Mouse (Mus musculus): Measurements from ENCODE around the gene Mta3. TPM values are rescaled to one million over a fixed set of nuclear protein-coding genes. Genes with fewer than 3 reads are reported as not detected.

Gene Mta3
- polyA plus RNA-seq, 1 experiment from 2014 or later, result 44.2 TPM

- DNase-seq (ENCODE audit: low spot score), result no peak
- no peak overlapping the region for H3K27ac ChIP-seq (replicated peaks)
- H3K27me3 ChIP-seq (ENCODE audit: control insufficient read depth, insufficient read depth, low read length), result no peaks in the 10 kb centered on the region
- no peaks in the 10 kb centered on the region for H3K4me1 ChIP-seq (replicated peaks; ENCODE audit: control insufficient read depth, insufficient read depth)
- 76% methylated on average over 7 of the region's 8 CpGs for WGBS
- no peak for TF ChIP-seq CTCF (IDR thresholded peaks at IDR 0.05; ENCODE audit: low read depth)
- no peak for TF ChIP-seq EP300 (optimal IDR thresholded peaks at IDR 0.05)
- no peak overlapping the region for H3K4me3 ChIP-seq (ENCODE audit: low read depth, low read length)
- no peak overlapping the region for H3K9ac ChIP-seq (ENCODE audit: low read length)
- H3K4me2 ChIP-seq (replicated peaks; ENCODE audit: low read depth), result no peak overlapping the region
- no peak for ATAC-seq (ENCODE audit: low FRiP score, low TSS enrichment)
- no peaks in the 10 kb centered on the region for H3K36me3 ChIP-seq (ENCODE audit: control insufficient read depth, insufficient read depth, low read length)
- H3K9me3 ChIP-seq (ENCODE audit: control insufficient read depth, low read length), result no peaks in the 10 kb centered on the region
Measured at GRCm38 (mm10) chr17:83845538-83845937, 139.6 kb downstream of the Mta3 start.

DNA sequence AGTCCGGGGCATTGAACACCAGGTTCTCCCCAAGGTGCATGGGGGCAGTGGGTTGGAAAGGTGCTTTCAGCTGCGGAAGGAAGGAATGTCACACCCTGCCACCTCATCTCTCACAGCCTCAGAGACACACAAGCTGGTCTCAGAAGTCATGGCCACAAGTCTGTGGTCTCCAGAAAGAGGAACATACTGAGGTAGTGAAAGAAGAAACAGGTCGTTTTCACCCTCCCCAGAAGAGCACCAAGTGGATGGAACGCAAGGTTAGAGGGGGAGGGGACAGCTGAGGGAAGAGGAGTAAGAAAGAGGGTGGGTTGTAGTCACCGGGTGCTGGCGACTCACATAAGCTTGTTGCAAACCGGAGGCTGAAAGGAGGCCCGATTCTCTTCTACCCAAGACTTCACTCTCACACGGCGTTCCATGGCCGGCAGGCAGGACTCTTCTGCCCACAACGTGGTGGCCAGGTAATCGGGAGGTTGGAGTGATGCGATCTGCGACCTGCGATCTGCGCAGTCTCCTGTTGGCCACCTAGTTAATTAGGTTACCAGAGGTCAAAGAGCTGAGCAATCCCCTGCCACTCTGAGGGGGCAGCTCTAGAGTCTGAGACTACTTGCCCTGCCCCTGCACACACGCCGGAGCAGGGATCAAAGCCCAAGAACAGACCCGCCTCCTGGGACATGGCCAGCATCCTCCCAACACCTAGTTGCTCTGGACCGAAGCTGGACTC, 140.5 kb downstream of the Mta3 start:
- Histone ChIP-seq H3K4me3 (ENCODE audit: low read depth, low read length) (no peak overlapping the region), H3K36me3 (ENCODE audit: control insufficient read depth, insufficient read depth, low read length) (no peaks in the 10 kb centered on the region), H3K9ac (ENCODE audit: low read length) (no peak overlapping the region), H3K4me2 (replicated peaks; ENCODE audit: low read depth) (no peak overlapping the region), H3K4me1 (replicated peaks; ENCODE audit: control insufficient read depth, insufficient read depth) (no peaks in the 10 kb centered on the region), H3K9me3 (ENCODE audit: control insufficient read depth, low read length) (no peaks in the 10 kb centered on the region), H3K27me3 (ENCODE audit: control insufficient read depth, insufficient read depth, low read length) (no peaks in the 10 kb centered on the region), H3K27ac (replicated peaks) (no peak overlapping the region)
- no peak for TF ChIP-seq CTCF (IDR thresholded peaks at IDR 0.05; ENCODE audit: low read depth)
- TF ChIP-seq EP300 (optimal IDR thresholded peaks at IDR 0.05), result no peak
- 81% methylated on average over 21 of the region's 21 CpGs for WGBS
- ATAC-seq (ENCODE audit: low FRiP score, low TSS enrichment) (no peak), DNase-seq (ENCODE audit: low spot score) (no peak)

- no peak for ATAC-seq (ENCODE audit: low FRiP score, low TSS enrichment)
- TF ChIP-seq EP300 (optimal IDR thresholded peaks at IDR 0.05), result no peak
- TF ChIP-seq CTCF (IDR thresholded peaks at IDR 0.05; ENCODE audit: low read depth), result no peak
- DNase-seq (ENCODE audit: low spot score), result no peak
- WGBS, result 82% methylated on average over 6 of the region's 6 CpGs
- no peak overlapping the region for H3K9ac ChIP-seq (ENCODE audit: low read length)
- H3K9me3 ChIP-seq (ENCODE audit: control insufficient read depth, low read length), result no peaks in the 10 kb centered on the region
- H3K4me1 ChIP-seq (replicated peaks; ENCODE audit: control insufficient read depth, insufficient read depth), result no peaks in the 10 kb centered on the region
- no peak overlapping the region for H3K27ac ChIP-seq (replicated peaks)
- no peak overlapping the region for H3K4me3 ChIP-seq (ENCODE audit: low read depth, low read length)
- H3K36me3 ChIP-seq (ENCODE audit: control insufficient read depth, insufficient read depth, low read length), result no peaks in the 10 kb centered on the region
- no peak overlapping the region for H3K4me2 ChIP-seq (replicated peaks; ENCODE audit: low read depth)
- H3K27me3 ChIP-seq (ENCODE audit: control insufficient read depth, insufficient read depth, low read length), result no peaks in the 10 kb centered on the region
Measured at GRCm38 (mm10) chr17:83847100-83847499, 141.1 kb downstream of the Mta3 start.

- TF ChIP-seq EP300 (optimal IDR thresholded peaks at IDR 0.05), result no peak
- no peak for TF ChIP-seq CTCF (IDR thresholded peaks at IDR 0.05; ENCODE audit: low read depth)
- Histone ChIP-seq H3K36me3 (ENCODE audit: control insufficient read depth, insufficient read depth, low read length) (no peaks in the 10 kb centered on the region), H3K27me3 (ENCODE audit: control insufficient read depth, insufficient read depth, low read length) (no peaks in the 10 kb centered on the region), H3K4me1 (replicated peaks; ENCODE audit: control insufficient read depth, insufficient read depth) (no peaks in the 10 kb centered on the region), H3K9me3 (ENCODE audit: control insufficient read depth, low read length) (no peaks in the 10 kb centered on the region), H3K27ac (replicated peaks) (no peak within 1 kb of the TSS), H3K9ac (ENCODE audit: low read length) (no peak within 1 kb of the TSS), H3K4me3 (ENCODE audit: low read depth, low read length) (no peak within 1 kb of the TSS), H3K4me2 (replicated peaks; ENCODE audit: low read depth) (no peak within 1 kb of the TSS)
- DNase-seq (ENCODE audit: low spot score), result no peak
- no peak for ATAC-seq (ENCODE audit: low FRiP score, low TSS enrichment)
- 71% methylated on average over 3 of the region's 3 CpGs for WGBS
Measured at GRCm38 (mm10) chr17:83847815-83848214, 141.9 kb downstream of the Mta3 start, which contains the start of gene Haao. TSS of gene Haao (minus strand) at chr17:83847963.

DNA sequence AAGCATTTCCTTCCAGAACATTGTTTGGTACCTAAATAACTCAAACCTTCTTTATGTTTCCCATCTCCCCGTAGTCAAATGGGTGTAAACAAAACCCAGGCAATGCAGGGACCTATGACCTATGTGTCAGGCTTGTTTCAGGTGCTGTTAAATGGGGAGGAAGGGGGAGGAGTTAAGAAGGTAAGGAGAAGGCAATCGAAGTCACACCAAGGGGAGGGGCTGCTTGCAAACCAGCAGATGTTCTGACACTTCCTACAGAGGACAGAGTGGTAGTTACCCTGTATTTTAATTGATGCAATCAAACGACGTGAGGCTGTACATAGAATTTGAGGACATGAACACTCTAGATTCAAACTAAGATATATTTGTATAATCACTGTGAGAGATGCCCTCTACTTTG, 142.5 kb downstream of the Mta3 start:
- H3K4me3 ChIP-seq (ENCODE audit: low read depth, low read length), result no peak overlapping the region
- no peak overlapping the region for H3K27ac ChIP-seq (replicated peaks)
- WGBS, result 39% methylated on average over 4 of the region's 4 CpGs
- no peak for DNase-seq (ENCODE audit: low spot score)
- H3K9me3 ChIP-seq (ENCODE audit: control insufficient read depth, low read length), result no peaks in the 10 kb centered on the region
- H3K4me1 ChIP-seq (replicated peaks; ENCODE audit: control insufficient read depth, insufficient read depth), result no peaks in the 10 kb centered on the region
- no peaks in the 10 kb centered on the region for H3K27me3 ChIP-seq (ENCODE audit: control insufficient read depth, insufficient read depth, low read length)
- TF ChIP-seq CTCF (IDR thresholded peaks at IDR 0.05; ENCODE audit: low read depth) (no peak), EP300 (optimal IDR thresholded peaks at IDR 0.05) (no peak)
- no peaks in the 10 kb centered on the region for H3K36me3 ChIP-seq (ENCODE audit: control insufficient read depth, insufficient read depth, low read length)
- ATAC-seq (ENCODE audit: low FRiP score, low TSS enrichment), result no peak
- no peak overlapping the region for H3K9ac ChIP-seq (ENCODE audit: low read length)
- H3K4me2 ChIP-seq (replicated peaks; ENCODE audit: low read depth), result no peak overlapping the region

DNA sequence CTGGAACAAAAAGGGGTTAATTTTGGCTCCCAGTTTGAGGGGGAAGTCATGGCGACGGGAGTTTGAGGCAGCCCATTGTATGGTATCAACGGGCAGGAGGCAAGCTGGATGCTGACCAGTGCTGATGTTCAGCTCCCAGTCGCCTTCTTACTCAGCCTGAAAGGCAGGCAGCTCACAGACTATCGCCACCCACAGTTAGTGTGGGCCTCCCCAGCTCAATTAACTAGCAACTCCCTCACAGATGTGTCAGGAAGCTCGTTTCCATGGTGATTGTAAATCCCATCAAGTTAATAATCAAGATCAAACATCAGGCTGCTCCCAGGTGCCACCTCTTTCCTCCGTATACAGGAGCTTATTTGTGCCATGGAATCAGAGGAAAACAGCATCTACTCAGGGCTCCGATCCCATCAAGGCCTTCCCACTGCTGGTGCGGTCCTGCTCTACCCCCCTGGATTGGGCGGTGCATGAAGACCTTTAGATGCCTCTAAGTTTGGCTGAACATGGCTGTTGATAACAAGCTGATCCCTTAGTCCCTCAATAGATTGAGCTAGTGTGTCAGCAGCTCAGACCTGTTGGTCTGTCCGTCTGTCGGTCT, 143.2 kb downstream of the Mta3 start:
- Histone ChIP-seq H3K9me3 (ENCODE audit: control insufficient read depth, low read length) (no peaks in the 10 kb centered on the region), H3K9ac (ENCODE audit: low read length) (no peak overlapping the region), H3K27ac (replicated peaks) (no peak overlapping the region), H3K4me1 (replicated peaks; ENCODE audit: control insufficient read depth, insufficient read depth) (no peaks in the 10 kb centered on the region), H3K36me3 (ENCODE audit: control insufficient read depth, insufficient read depth, low read length) (no peaks in the 10 kb centered on the region), H3K27me3 (ENCODE audit: control insufficient read depth, insufficient read depth, low read length) (no peaks in the 10 kb centered on the region), H3K4me3 (ENCODE audit: low read depth, low read length) (no peak overlapping the region), H3K4me2 (replicated peaks; ENCODE audit: low read depth) (no peak overlapping the region)
- no peak for DNase-seq (ENCODE audit: low spot score)
- 68% methylated on average over 12 of the region's 12 CpGs for WGBS
- TF ChIP-seq CTCF (IDR thresholded peaks at IDR 0.05; ENCODE audit: low read depth) (no peak), EP300 (optimal IDR thresholded peaks at IDR 0.05) (no peak)
- no peak for ATAC-seq (ENCODE audit: low FRiP score, low TSS enrichment)

Data from stomach, postnatal 0 days (tissue).